Mouse (Mus musculus) embryonic facial prominence, embryonic 13.5 days (tissue): ENCODE data around the gene Tufm. TPM values are rescaled to one million over a fixed set of nuclear protein-coding genes. Genes with fewer than 3 reads are reported as not detected.

Experiments used
- ATAC-seq: fragments of 200-750 bp; cut with Nextera tagmentation; 2 replicates; pipeline ENCODE4 v1.8.0; 2017; ENCODE audit warnings: low read depth; ENCODE audit not compliant: insufficient number of reproducible peaks, insufficient read depth, low FRiP score, low TSS enrichment
- H3K27ac ChIP-seq: fragments of 300-500 bp; sonication (generic); 2 replicates; pipeline ENCODE4 v1.5.1; 2015; ENCODE audit warnings: moderate library complexity, mild to moderate bottlenecking, inconsistent platforms
- H3K27me3 ChIP-seq: fragments of 300-500 bp; sonication (generic); 2 replicates; pipeline ENCODE4 v1.6.1; 2015; ENCODE audit warnings: mild to moderate bottlenecking, inconsistent platforms
- H3K36me3 ChIP-seq: fragments of 300-500 bp; sonication (generic); 2 replicates; pipeline ENCODE4 v1.6.1; 2015; ENCODE audit warnings: mild to moderate bottlenecking, inconsistent platforms
- H3K4me1 ChIP-seq: fragments of 300-500 bp; sonication (generic); 2 replicates; pipeline ENCODE4 v1.6.1; 2015; ENCODE audit warnings: inconsistent platforms
- H3K4me2 ChIP-seq: fragments of 300-500 bp; sonication (generic); 2 replicates; pipeline ENCODE4 v1.6.1; 2015; ENCODE audit warnings: moderate library complexity, mild to moderate bottlenecking, inconsistent platforms
- H3K4me3 ChIP-seq: fragments of 300-500 bp; sonication (generic); 2 replicates; pipeline ENCODE4 v1.5.1; 2015; ENCODE audit warnings: mild to moderate bottlenecking, inconsistent platforms
- H3K9ac ChIP-seq: fragments of 300-500 bp; sonication (generic); 2 replicates; pipeline ENCODE4 v1.6.1; 2015; ENCODE audit warnings: mild to moderate bottlenecking, inconsistent platforms
- H3K9me3 ChIP-seq: fragments of 300-500 bp; sonication (generic); 2 replicates; pipeline ENCODE4 v1.6.1; 2016; ENCODE audit warnings: inconsistent platforms
- WGBS: fragments of 180-500 bp; shearing (Covaris S2); methylation state at CpG from one replicate; pipeline ENCODE4 v1.1.7; 2015; ENCODE audit warnings: mixed read lengths; 5-methylcytosine and 5-hydroxymethylcytosine counted together
- polyA plus RNA-seq: library from polyadenylated mRNA; unstranded; fragments of >200 nt; fragmentation: Nextera tagmentation; extraction: Ambion mirVana; gene quantifications from 2 replicates; pipeline ENCODE4 v1.2.1, GENCODE M21; 2015

Tufm gene
- polyA plus RNA-seq, 1 experiment from 2014 or later, result 129 TPM

- Histone ChIP-seq H3K4me1 (peaks cover 15% of the 10 kb centered on the region; the same call in 1 of the 2 replicates), H3K4me3 (peak overlapping the region; percentile 100), H3K27ac (peak overlapping the region; percentile 100), H3K36me3 (peaks cover 40% of the 10 kb centered on the region), H3K9me3 (no peaks in the 10 kb centered on the region), H3K9ac (peak overlapping the region; percentile 100), H3K4me2 (peak overlapping the region; percentile 81), H3K27me3 (no peaks in the 10 kb centered on the region)
- under 1% methylated on average over 55 of the region's 57 CpGs for WGBS
- ATAC-seq, result peak; percentile 90
Observed at GRCm38 (mm10) chr7:126502023-126502741, 15.0 kb downstream of the Tufm start.

- Histone ChIP-seq H3K4me1 (peaks cover 15% of the 10 kb centered on the region; the same call in 1 of the 2 replicates), H3K36me3 (peaks cover 34% of the 10 kb centered on the region), H3K9me3 (no peaks in the 10 kb centered on the region), H3K9ac (peak overlapping the region; percentile 100), H3K27ac (peak overlapping the region; percentile 100), H3K4me3 (peak overlapping the region; percentile 100), H3K4me2 (peak overlapping the region; percentile 81), H3K27me3 (no peaks in the 10 kb centered on the region)
- ATAC-seq, result no peak; the same call in 1 of the 2 replicates
- WGBS, result under 1% methylated on average over 40 of the region's 40 CpGs
Observed at GRCm38 (mm10) chr7:126502751-126503150, 15.6 kb downstream of the Tufm start.

- Histone ChIP-seq H3K27me3 (no peaks in the 10 kb centered on the region), H3K4me3 (peak within 1 kb of the TSS; percentile 100), H3K36me3 (peaks cover 28% of the 10 kb centered on the region), H3K4me2 (peak within 1 kb of the TSS; percentile 81), H3K27ac (peak within 1 kb of the TSS; percentile 100), H3K9ac (peak within 1 kb of the TSS; percentile 100), H3K9me3 (no peaks in the 10 kb centered on the region), H3K4me1 (peaks cover 15% of the 10 kb centered on the region; the same call in 1 of the 2 replicates)
- under 1% methylated on average over 54 of the region's 72 CpGs for WGBS
- ATAC-seq, result peak; percentile 86
Observed at GRCm38 (mm10) chr7:126503273-126503878, 16.2 kb downstream of the Tufm start, which contains the start of gene Atxn2l. Atxn2l (minus strand) TSS chr7:126503437.

GRCm38 (mm10) chr7:126504913-126505312 is 17.8 kb downstream of the Tufm start:
- Histone ChIP-seq H3K27ac (no peak overlapping the region), H3K9me3 (no peaks in the 10 kb centered on the region), H3K4me3 (no peak overlapping the region), H3K27me3 (no peaks in the 10 kb centered on the region), H3K4me2 (no peak overlapping the region), H3K36me3 (peaks cover 13% of the 10 kb centered on the region), H3K9ac (no peak overlapping the region), H3K4me1 (peaks cover 15% of the 10 kb centered on the region; the same call in 1 of the 2 replicates)
- no peak for ATAC-seq
- WGBS, result 82% methylated on average over 2 of the region's 2 CpGs

- H3K36me3 ChIP-seq, result no peaks in the 10 kb centered on the region
- H3K4me1 ChIP-seq, result 0 out of 2 replicates have a peak, but pooled peaks cover 7% of the 10 kb centered on the region
- no peak overlapping the region for H3K27ac ChIP-seq
- H3K4me2 ChIP-seq, result no peak overlapping the region
- WGBS, result 84% methylated on average over 8 of the region's 8 CpGs
- H3K9ac ChIP-seq, result peak overlapping the region; percentile 36; the same call in 1 of the 2 replicates
- no peak for ATAC-seq
- H3K27me3 ChIP-seq, result no peaks in the 10 kb centered on the region
- H3K9me3 ChIP-seq, result no peaks in the 10 kb centered on the region
- no peak overlapping the region for H3K4me3 ChIP-seq
Observed at GRCm38 (mm10) chr7:126507126-126507778, 20.1 kb downstream of the Tufm start.

GRCm38 (mm10) chr7:126511287-126511686 is 24.1 kb downstream of the Tufm start:
- Histone ChIP-seq H3K4me1 (0 out of 2 replicates have a peak, but pooled peaks cover 3% of the 10 kb centered on the region), H3K9ac (no peak overlapping the region), H3K36me3 (no peaks in the 10 kb centered on the region), H3K4me2 (no peak overlapping the region), H3K4me3 (no peak overlapping the region), H3K27ac (no peak overlapping the region), H3K9me3 (no peaks in the 10 kb centered on the region), H3K27me3 (no peaks in the 10 kb centered on the region)
- ATAC-seq, result no peak
- WGBS, result 81% methylated on average over 3 of the region's 3 CpGs

- H3K4me3 ChIP-seq, result no peak overlapping the region
- WGBS, result 88% methylated on average over 5 of the region's 5 CpGs
- H3K9ac ChIP-seq, result no peak overlapping the region
- no peaks in the 10 kb centered on the region for H3K4me1 ChIP-seq
- H3K4me2 ChIP-seq, result no peak overlapping the region
- no peaks in the 10 kb centered on the region for H3K36me3 ChIP-seq
- ATAC-seq, result no peak
- no peaks in the 10 kb centered on the region for H3K9me3 ChIP-seq
- no peak overlapping the region for H3K27ac ChIP-seq
- H3K27me3 ChIP-seq, result no peaks in the 10 kb centered on the region
Observed at GRCm38 (mm10) chr7:126518261-126518941, 31.2 kb downstream of the Tufm start.

- Histone ChIP-seq H3K4me2 (no peak overlapping the region), H3K27ac (no peak overlapping the region), H3K9ac (peak overlapping the region; percentile 49; the same call in 1 of the 2 replicates), H3K9me3 (no peaks in the 10 kb centered on the region), H3K4me3 (no peak overlapping the region), H3K27me3 (no peaks in the 10 kb centered on the region), H3K36me3 (no peaks in the 10 kb centered on the region), H3K4me1 (no peaks in the 10 kb centered on the region)
- WGBS, result 58% methylated on average over 2 of the region's 2 CpGs
- ATAC-seq, result no peak
Observed at GRCm38 (mm10) chr7:126519513-126519912, 32.4 kb downstream of the Tufm start.

- Histone ChIP-seq H3K27ac (no peak overlapping the region), H3K4me1 (no peaks in the 10 kb centered on the region), H3K9me3 (no peaks in the 10 kb centered on the region)
Observed at GRCm38 (mm10) chr7:126523316-126523715, 36.2 kb downstream of the Tufm start.

GRCm38 (mm10) chr7:126528166-126528577 is 41.0 kb downstream of the Tufm start:
- Histone ChIP-seq H3K9me3 (no peaks in the 10 kb centered on the region), H3K27me3 (peaks cover 2% of the 10 kb centered on the region), H3K4me2 (no peak overlapping the region), H3K4me3 (no peak overlapping the region), H3K27ac (no peak overlapping the region), H3K9ac (0 out of 2 replicates have a peak overlapping the region, but pooled peaks have one; percentile 59), H3K4me1 (no peaks in the 10 kb centered on the region), H3K36me3 (no peaks in the 10 kb centered on the region)
- no peak for ATAC-seq
- 4% methylated on average over 1 of the region's 1 CpGs for WGBS

More at GRCm38 (mm10) chr7:126523316-126523715, 36.2 kb downstream of the Tufm start:
- 75% methylated on average over 3 of the region's 3 CpGs for WGBS
- H3K4me3 ChIP-seq, result no peak overlapping the region
- H3K4me2 ChIP-seq, result no peak overlapping the region
- H3K27me3 ChIP-seq, result no peaks in the 10 kb centered on the region
- H3K36me3 ChIP-seq, result no peaks in the 10 kb centered on the region
- H3K9ac ChIP-seq, result no peak overlapping the region
- ATAC-seq, result no peak

GRCm38 (mm10) chr7:126533434-126533833 is 46.3 kb downstream of the Tufm start:
- H3K9ac ChIP-seq, result no peak overlapping the region
- no peak overlapping the region for H3K4me3 ChIP-seq
- peaks cover 22% of the 10 kb centered on the region for H3K27me3 ChIP-seq
- ATAC-seq, result no peak
- H3K36me3 ChIP-seq, result no peaks in the 10 kb centered on the region
- 55% methylated on average over 1 of the region's 1 CpGs for WGBS
- H3K4me1 ChIP-seq, result 0 out of 2 replicates have a peak, but pooled peaks cover 6% of the 10 kb centered on the region
- no peak overlapping the region for H3K27ac ChIP-seq
- no peaks in the 10 kb centered on the region for H3K9me3 ChIP-seq
- H3K4me2 ChIP-seq, result no peak overlapping the region
